Mouse (Mus musculus) gastrocnemius, postnatal 36 days (tissue): ENCODE results near the gene Iqck. TPM values are rescaled to one million over a fixed set of nuclear protein-coding genes. Genes with fewer than 3 reads are reported as not detected.

ENCODE experiments used
- DNase-seq, 2 experiments: peaks; one replicate each; pipeline ENCODE4 v3.0.0; 2022
- intact Hi-C: fragments of 180-260 bp; cut with DNase I; formaldehyde crosslinking; loops from one replicate; pipeline ENCODE4 v1.15.1; 2025
- total RNA-seq, 2 experiments: library from RNA; stranded (reverse); gene quantifications; 2 replicates each; pipeline ENCODE4 v1.2.3; 2021

Iqck gene
- total RNA-seq, 2 experiments from 2014 or later, result 0.52 TPM; not detected in 1

- intact Hi-C loops, result no loop called here
- no peak for DNase-seq
Measured at GRCm38 (mm10) chr7:118981831-118982230, 126.3 kb downstream of the Iqck start.

- DNase-seq, result no peak
- intact Hi-C loops, result no loop called here
Measured at GRCm38 (mm10) chr7:118982586-118982985, 127.0 kb downstream of the Iqck start.

- intact Hi-C loops, result no loop called here
- peak; percentile 64 to 74 for DNase-seq
Measured at GRCm38 (mm10) chr7:118983961-118984360, 128.4 kb downstream of the Iqck start.

- intact Hi-C loops, result no loop called here
- DNase-seq, result no peak
Measured at GRCm38 (mm10) chr7:118985786-118986185, 130.2 kb downstream of the Iqck start.

GRCm38 (mm10) chr7:118986369-118986768, 130.8 kb downstream of the Iqck start:
- DNase-seq, result no peak

GRCm38 (mm10) chr7:118989275-118989856, 133.8 kb downstream of the Iqck start:
- no peak for DNase-seq
- intact Hi-C loops, result no loop called here

More at GRCm38 (mm10) chr7:118986369-118986768, 130.8 kb downstream of the Iqck start:
- intact Hi-C loops, result no loop called here

- no peak for DNase-seq
Measured at GRCm38 (mm10) chr7:118990282-118990681, 134.7 kb downstream of the Iqck start.

GRCm38 (mm10) chr7:118991341-118991884, 135.9 kb downstream of the Iqck start:
- no peak for DNase-seq
- intact Hi-C loops, result loop anchor here (5.0 kb wide), 1 partner anchor 134 kb away; the partner anchor contains the start of genes Iqck and Knop1

More at GRCm38 (mm10) chr7:118990282-118990681, 134.7 kb downstream of the Iqck start:
- intact Hi-C loops, result loop anchor here (5.0 kb wide), 1 partner anchor 133 kb away; the partner anchor contains the start of genes Iqck and Knop1

- intact Hi-C loops, result loop anchor here (5.0 kb wide), 1 partner anchor 135 kb away; the partner anchor contains the start of genes Iqck and Knop1
- no peak for DNase-seq
Measured at GRCm38 (mm10) chr7:118992080-118992560, 136.6 kb downstream of the Iqck start.

GRCm38 (mm10) chr7:118992623-118993405, 137.3 kb downstream of the Iqck start:
- DNase-seq, result no peak
- intact Hi-C loops, result loop anchor here (5.0 kb wide), 1 partner anchor 136 kb away; the partner anchor contains the start of genes Iqck and Knop1

GRCm38 (mm10) chr7:118993597-118994230, 138.2 kb downstream of the Iqck start:
- intact Hi-C loops, result loop anchor here (2.0 to 5.0 kb wide), 2 partner anchors 75 to 136 kb away; partner anchors contain the start of genes Iqck and Knop1
- DNase-seq, result no peak

GRCm38 (mm10) chr7:118994231-118994842, 138.8 kb downstream of the Iqck start:
- peak in 1 of 2 experiments; percentile 42 for DNase-seq
- intact Hi-C loops, result loop anchor here (2.0 to 5.0 kb wide), 2 partner anchors 76 to 137 kb away; partner anchors contain the start of genes Iqck and Knop1

GRCm38 (mm10) chr7:118995007-118995406, 139.5 kb downstream of the Iqck start, which contains the start of gene Gprc5b:
TSS of gene Gprc5b (minus strand) at chr7:118995211.
- intact Hi-C loops, result loop anchor here (2.0 kb wide), 1 partner anchor 76 kb away; no protein-coding TSS in a partner anchor
- peak; percentile 81 to 89 for DNase-seq

GRCm38 (mm10) chr7:118995671-118996070, 140.1 kb downstream of the Iqck start:
- DNase-seq, result no peak
- intact Hi-C loops, result loop anchor here (1.0 to 2.0 kb wide), 2 partner anchors 77 to 229 kb away; no protein-coding TSS in a partner anchor

- DNase-seq, result peak; percentile 70 to 73
- intact Hi-C loops, result loop anchor here (1.0 kb wide), 1 partner anchor 230 kb away; no protein-coding TSS in a partner anchor
Measured at GRCm38 (mm10) chr7:118996137-118996837, 140.7 kb downstream of the Iqck start.

- no peak for DNase-seq
- intact Hi-C loops, result no loop called here
Measured at GRCm38 (mm10) chr7:118999857-119000256, 144.3 kb downstream of the Iqck start.

GRCm38 (mm10) chr7:119001965-119002364, 146.4 kb downstream of the Iqck start:
- no peak for DNase-seq
- intact Hi-C loops, result no loop called here

GRCm38 (mm10) chr7:119002501-119002900, 146.9 kb downstream of the Iqck start:
- intact Hi-C loops, result no loop called here
- no peak for DNase-seq
